Mouse (Mus musculus) heart, postnatal 0 days (tissue): ENCODE measurements around the gene Fnbp4.

Source experiments
- CTCF ChIP-seq: IDR thresholded peaks from 2 replicates; pipeline ENCODE4 v1.5.1; 2016; ENCODE audit warnings: antibody characterized with exemption, control low read depth, low read depth
- EP300 ChIP-seq: IDR thresholded peaks from 2 replicates; pipeline ENCODE4 v1.6.1; 2016; ENCODE audit warnings: antibody characterized with exemption, low read depth

DNA sequence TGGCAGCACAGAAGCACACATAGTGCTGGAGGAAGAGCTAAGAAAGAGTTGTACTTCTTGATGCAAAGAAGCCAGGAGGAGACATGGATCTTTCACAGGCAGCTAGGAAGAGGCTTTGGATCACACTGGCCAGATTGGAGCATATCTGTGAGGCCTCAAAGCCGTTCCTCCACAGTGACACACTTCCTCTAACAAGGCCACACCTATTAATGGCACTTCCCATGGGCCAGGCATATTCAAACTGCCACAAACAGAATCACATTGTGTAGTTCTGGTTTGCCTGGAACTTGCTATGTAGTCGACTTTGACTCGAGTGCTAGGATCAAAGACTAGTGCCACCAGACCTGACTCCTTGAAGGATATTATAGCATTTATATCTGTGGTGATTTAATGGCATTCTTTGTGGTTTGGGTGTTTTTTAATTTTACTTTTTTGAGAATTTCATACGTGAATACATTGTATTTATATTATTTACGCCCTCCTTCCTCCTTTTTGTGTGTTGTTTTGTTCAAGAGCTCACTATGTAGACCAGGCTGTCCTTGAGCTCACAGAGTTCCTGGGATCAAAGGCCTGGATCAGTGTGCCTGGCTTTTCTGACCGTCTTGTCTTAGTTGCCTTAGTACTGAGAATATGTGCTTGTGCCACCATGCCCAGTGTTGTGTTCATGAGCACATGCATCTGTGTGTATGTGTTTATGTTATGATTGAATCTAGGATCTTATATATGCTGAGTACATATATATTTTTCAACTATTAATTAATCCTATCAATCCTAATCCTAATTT, 4.7 kb downstream of the Fnbp4 start:
- no peak for TF ChIP-seq CTCF
- TF ChIP-seq EP300: no peak
